Mouse (Mus musculus): ENCODE data around the gene Slc26a10. TPM values are rescaled to one million over a fixed set of nuclear protein-coding genes. Genes with fewer than 3 reads are reported as not detected.

The Slc26a10 gene
- polyA plus RNA-seq, 1 experiment from 2014 or later, result 18.0 TPM

DNA sequence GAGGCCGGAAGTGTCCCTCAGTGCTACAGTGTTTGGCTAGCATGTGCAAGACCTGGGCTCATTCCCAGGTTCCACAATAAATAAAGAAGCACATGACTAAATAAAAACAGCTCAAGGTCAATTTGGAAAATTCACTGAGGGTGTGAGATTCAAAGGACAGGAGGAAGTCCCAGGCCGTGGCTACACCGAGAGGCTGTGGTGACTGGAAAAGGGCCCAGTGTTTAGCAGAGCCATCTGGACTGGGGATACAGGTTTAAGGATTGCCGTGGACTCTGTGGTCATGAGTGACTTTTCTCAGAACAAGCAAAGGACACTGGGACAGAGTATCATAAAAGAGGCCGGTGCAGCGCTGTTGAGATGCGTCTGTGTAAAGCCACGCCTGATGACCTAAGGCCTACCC, 32.8 kb upstream of the Slc26a10 start:
- 88% methylated on average over 8 of the region's 8 CpGs for WGBS
- no peaks in the 10 kb centered on the region for H3K9me3 ChIP-seq
- H3K27me3 ChIP-seq (replicated peaks), result no peaks in the 10 kb centered on the region; the same call in 1 of the 2 replicates
- no peak for ATAC-seq (ENCODE audit: extremely low read depth, insufficient number of reproducible peaks, low FRiP score, low TSS enrichment)
- H3K9ac ChIP-seq, result no peak overlapping the region
- peaks cover 25% of the 10 kb centered on the region for H3K4me1 ChIP-seq
- no peak overlapping the region for H3K27ac ChIP-seq (replicated peaks)
- no peak overlapping the region for H3K4me3 ChIP-seq
- H3K4me2 ChIP-seq, result no peak overlapping the region
- peaks cover 7% of the 10 kb centered on the region for H3K36me3 ChIP-seq

DNA sequence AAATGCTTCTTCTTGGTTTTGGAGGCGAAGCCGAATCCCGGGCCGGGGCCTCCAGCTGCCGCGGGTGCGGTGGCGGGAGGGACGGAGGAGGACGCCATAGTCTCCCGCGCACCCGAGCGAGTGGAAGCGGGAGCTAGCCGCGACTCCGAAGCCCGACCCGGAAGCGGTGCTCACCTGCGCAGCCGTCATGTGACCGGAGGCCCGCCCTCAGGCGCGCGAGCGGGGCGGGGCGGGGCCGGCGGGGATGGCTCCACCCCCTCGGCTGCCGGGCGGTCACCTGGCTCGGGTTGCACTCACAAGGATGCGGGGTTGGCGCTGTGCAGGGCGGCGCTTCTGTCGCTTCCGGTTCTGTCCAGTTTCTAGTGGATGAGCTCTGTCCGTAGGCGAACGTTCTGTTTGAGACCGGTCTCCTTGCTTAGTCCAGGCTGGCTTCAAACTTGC, 31.0 kb upstream of the Slc26a10 start, which contains the start of gene Pip4k2c:
Gene Pip4k2c, minus strand, starts transcription at position 172 of the 441 bp plus-strand sequence.
- under 1% methylated on average over 47 of the region's 47 CpGs for WGBS
- Histone ChIP-seq H3K9me3 (no peaks in the 10 kb centered on the region), H3K36me3 (peaks cover 24% of the 10 kb centered on the region), H3K27me3 (replicated peaks) (no peaks in the 10 kb centered on the region; the same call in 1 of the 2 replicates), H3K9ac (peak within 1 kb of the TSS; percentile 93), H3K4me3 (peak within 1 kb of the TSS; percentile 96), H3K27ac (replicated peaks) (peak within 1 kb of the TSS; percentile 75), H3K4me2 (peak within 1 kb of the TSS; percentile 84), H3K4me1 (peaks cover 25% of the 10 kb centered on the region)
- peak; percentile 97 for ATAC-seq (ENCODE audit: extremely low read depth, insufficient number of reproducible peaks, low FRiP score, low TSS enrichment)

DNA sequence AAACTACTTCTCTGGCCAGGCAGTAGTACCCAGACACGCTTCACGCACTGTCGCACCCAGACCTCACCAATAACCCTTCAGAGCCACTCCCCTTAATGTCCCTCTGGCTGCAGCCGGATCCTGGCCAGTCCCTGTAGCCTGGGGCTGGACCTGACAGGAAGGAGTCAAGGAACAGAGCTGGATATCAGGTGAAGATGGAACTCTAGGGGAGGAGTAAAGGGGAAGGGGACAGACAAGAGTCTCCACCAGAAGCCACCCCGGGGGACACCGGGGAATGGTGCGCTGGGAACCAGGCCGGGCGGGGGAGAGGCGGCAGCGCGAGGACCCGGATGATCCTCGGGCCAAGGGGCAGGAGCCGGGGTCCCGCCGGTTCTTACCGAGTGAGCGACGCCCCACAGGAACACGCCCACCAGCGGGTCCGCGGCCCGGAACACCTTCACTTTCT, 30.5 kb upstream of the Slc26a10 start:
- peak overlapping the region; percentile 75 for H3K27ac ChIP-seq (replicated peaks)
- peaks cover 25% of the 10 kb centered on the region for H3K4me1 ChIP-seq
- peak; percentile 57 for ATAC-seq (ENCODE audit: extremely low read depth, insufficient number of reproducible peaks, low FRiP score, low TSS enrichment)
- peaks cover 27% of the 10 kb centered on the region for H3K36me3 ChIP-seq
- H3K27me3 ChIP-seq (replicated peaks), result no peaks in the 10 kb centered on the region; the same call in 1 of the 2 replicates
- whole genome bisulfite sequencing, result 1% methylated on average over 25 of the region's 25 CpGs
- H3K9ac ChIP-seq, result peak overlapping the region; percentile 93
- H3K9me3 ChIP-seq, result no peaks in the 10 kb centered on the region
- H3K4me2 ChIP-seq, result peak overlapping the region; percentile 84
- H3K4me3 ChIP-seq, result peak overlapping the region; percentile 96

DNA sequence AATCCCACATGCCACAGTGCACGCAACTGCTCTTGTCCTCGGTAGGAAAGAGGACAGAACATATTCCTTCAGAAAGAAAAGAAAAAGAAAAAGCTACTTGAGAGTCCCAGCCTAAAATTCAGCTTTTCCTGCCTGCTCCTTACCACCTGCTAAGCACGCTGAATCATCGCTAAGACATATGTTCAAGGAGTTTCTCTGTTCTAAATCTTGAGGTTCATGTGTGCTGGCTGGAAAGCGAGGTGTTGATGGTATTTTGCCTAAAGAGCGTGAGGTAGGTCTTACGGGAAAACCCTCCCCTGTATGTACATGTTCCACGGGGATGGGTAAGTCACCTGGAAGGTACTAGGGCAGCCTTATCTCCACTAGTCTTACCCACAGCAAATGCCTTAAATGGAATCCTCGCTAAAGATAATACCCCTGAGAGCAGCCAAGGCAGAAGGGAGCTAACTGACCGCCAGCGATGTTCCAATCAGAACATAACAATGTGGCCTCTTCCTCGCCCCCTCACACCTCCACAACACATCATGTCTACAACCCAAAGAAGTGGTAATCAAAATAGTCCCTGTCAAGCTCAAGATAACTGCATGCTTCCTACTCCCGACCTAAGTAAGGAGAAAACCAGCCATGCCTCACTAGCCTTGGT, 29.6 kb upstream of the Slc26a10 start:
- H3K9ac ChIP-seq, result peak overlapping the region; percentile 93
- peaks cover 25% of the 10 kb centered on the region for H3K4me1 ChIP-seq
- H3K27me3 ChIP-seq (replicated peaks), result no peaks in the 10 kb centered on the region; the same call in 1 of the 2 replicates
- WGBS, result 71% methylated on average over 13 of the region's 13 CpGs
- peaks cover 37% of the 10 kb centered on the region for H3K36me3 ChIP-seq
- peak overlapping the region; percentile 84 for H3K4me2 ChIP-seq
- ATAC-seq (ENCODE audit: extremely low read depth, insufficient number of reproducible peaks, low FRiP score, low TSS enrichment), result no peak
- peak overlapping the region; percentile 96 for H3K4me3 ChIP-seq
- H3K27ac ChIP-seq (replicated peaks), result 0 out of 2 replicates have a peak overlapping the region, but pooled peaks have one; percentile 21
- no peaks in the 10 kb centered on the region for H3K9me3 ChIP-seq

DNA sequence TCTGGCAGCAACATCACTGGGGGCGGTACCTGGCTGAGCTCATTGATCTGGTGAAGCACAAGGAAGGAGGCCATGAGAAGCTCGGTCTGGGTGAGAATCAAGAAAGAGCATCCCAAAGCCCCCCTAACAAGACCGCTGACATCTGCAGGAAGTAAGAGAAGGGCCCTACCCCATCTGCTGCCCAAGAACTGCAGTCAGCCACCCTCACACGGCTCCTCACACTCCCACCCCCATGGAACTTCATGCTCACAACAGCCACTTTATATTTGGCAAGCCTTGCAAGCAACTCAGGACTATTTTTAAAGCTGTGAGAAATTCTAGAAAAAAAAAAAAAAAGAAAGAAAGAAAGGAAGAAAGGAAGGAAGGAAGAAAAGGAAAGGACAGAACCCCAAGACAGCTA, 28.5 kb upstream of the Slc26a10 start:
- Histone ChIP-seq H3K36me3 (peaks cover 48% of the 10 kb centered on the region), H3K4me3 (no peak overlapping the region), H3K9me3 (no peaks in the 10 kb centered on the region), H3K27me3 (replicated peaks) (no peaks in the 10 kb centered on the region), H3K9ac (0 out of 2 replicates have a peak overlapping the region, but pooled peaks have one; percentile 50), H3K27ac (replicated peaks) (no peak overlapping the region), H3K4me1 (peaks cover 25% of the 10 kb centered on the region), H3K4me2 (peak overlapping the region; percentile 84)
- no peak for ATAC-seq (ENCODE audit: extremely low read depth, insufficient number of reproducible peaks, low FRiP score, low TSS enrichment)
- 75% methylated on average over 4 of the region's 4 CpGs for WGBS

- H3K4me1 ChIP-seq, result peaks cover 20% of the 10 kb centered on the region
- H3K4me3 ChIP-seq, result 0 out of 2 replicates have a peak overlapping the region, but pooled peaks have one; percentile 8
- H3K36me3 ChIP-seq, result peaks cover 80% of the 10 kb centered on the region
- no peak overlapping the region for H3K9ac ChIP-seq
- ATAC-seq (ENCODE audit: extremely low read depth, insufficient number of reproducible peaks, low FRiP score, low TSS enrichment), result peak; percentile 70; the same call in 1 of the 2 replicates
- no peaks in the 10 kb centered on the region for H3K27me3 ChIP-seq (replicated peaks)
- no peaks in the 10 kb centered on the region for H3K9me3 ChIP-seq
- H3K4me2 ChIP-seq, result peak overlapping the region; percentile 44
- H3K27ac ChIP-seq (replicated peaks), result peak overlapping the region; percentile 65
- WGBS, result 61% methylated on average over 10 of the region's 10 CpGs
These were observed 24.9 kb upstream of the Slc26a10 start for GRCm38 (mm10) chr10:127205373-127205772.

DNA sequence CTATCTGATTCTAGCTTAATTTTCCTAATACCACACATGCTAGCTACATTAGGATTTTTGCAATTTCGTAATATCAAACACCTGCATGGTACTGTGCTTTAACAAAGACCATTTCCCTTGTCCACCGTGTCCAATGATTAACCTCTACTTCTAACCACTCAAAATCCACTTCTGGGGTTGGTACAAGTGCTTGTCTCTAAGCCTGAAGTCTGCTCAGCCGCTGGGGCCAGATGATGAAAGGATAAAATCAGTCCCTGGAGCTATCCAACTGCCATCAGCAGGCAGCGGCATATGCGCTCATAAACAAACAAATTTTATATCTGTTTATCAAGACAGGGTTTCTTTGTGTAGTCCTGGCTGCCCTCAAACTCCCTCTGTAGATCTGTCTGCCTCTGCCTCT, 24.1 kb upstream of the Slc26a10 start:
- Histone ChIP-seq H3K9ac (no peak overlapping the region), H3K4me1 (peaks cover 12% of the 10 kb centered on the region), H3K27me3 (replicated peaks) (no peaks in the 10 kb centered on the region), H3K9me3 (no peaks in the 10 kb centered on the region), H3K4me3 (no peak overlapping the region), H3K27ac (replicated peaks) (peak overlapping the region; percentile 65), H3K36me3 (peaks cover 87% of the 10 kb centered on the region), H3K4me2 (peak overlapping the region; percentile 44)
- WGBS, result 73% methylated on average over 5 of the region's 5 CpGs
- no peak for ATAC-seq (ENCODE audit: extremely low read depth, insufficient number of reproducible peaks, low FRiP score, low TSS enrichment)

- H3K27ac ChIP-seq (replicated peaks), result no peak overlapping the region
- 69% methylated on average over 3 of the region's 3 CpGs for WGBS
- H3K4me1 ChIP-seq, result 0 out of 2 replicates have a peak, but pooled peaks cover 2% of the 10 kb centered on the region
- H3K4me3 ChIP-seq, result no peak overlapping the region
- no peak for ATAC-seq (ENCODE audit: extremely low read depth, insufficient number of reproducible peaks, low FRiP score, low TSS enrichment)
- no peaks in the 10 kb centered on the region for H3K27me3 ChIP-seq (replicated peaks)
- H3K36me3 ChIP-seq, result peaks cover 94% of the 10 kb centered on the region
- H3K9me3 ChIP-seq, result no peaks in the 10 kb centered on the region
- no peak overlapping the region for H3K9ac ChIP-seq
- peak overlapping the region; percentile 31; the same call in 1 of the 2 replicates for H3K4me2 ChIP-seq
These were observed 22.7 kb upstream of the Slc26a10 start for GRCm38 (mm10) chr10:127203106-127203505.

DNA sequence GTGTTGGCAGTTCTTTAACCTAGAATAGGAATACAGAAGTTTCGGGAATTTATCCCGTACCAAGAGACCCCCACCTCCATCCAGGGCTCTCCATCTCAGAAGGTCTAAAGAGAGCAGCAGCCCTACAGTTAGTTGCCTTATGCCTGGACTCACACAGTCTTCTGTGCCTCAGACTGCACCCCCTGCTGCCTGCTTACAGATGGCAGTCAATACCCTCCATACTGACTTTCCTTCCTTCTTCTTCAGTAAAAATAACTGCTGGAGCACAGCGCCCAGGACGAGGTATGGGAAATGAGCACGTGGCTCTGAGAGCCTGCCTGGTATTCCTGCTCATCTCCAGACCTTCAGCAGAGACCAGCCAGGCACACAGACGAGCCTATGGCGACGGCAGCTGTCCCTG, 19.8 kb upstream of the Slc26a10 start:
- H3K27ac ChIP-seq (replicated peaks), result no peak overlapping the region
- H3K4me3 ChIP-seq, result no peak overlapping the region
- peaks cover 17% of the 10 kb centered on the region for H3K4me1 ChIP-seq
- no peaks in the 10 kb centered on the region for H3K27me3 ChIP-seq (replicated peaks)
- H3K9me3 ChIP-seq, result no peaks in the 10 kb centered on the region
- 78% methylated on average over 8 of the region's 8 CpGs for WGBS
- no peak for ATAC-seq (ENCODE audit: extremely low read depth, insufficient number of reproducible peaks, low FRiP score, low TSS enrichment)
- H3K9ac ChIP-seq, result no peak overlapping the region
- no peak overlapping the region for H3K4me2 ChIP-seq
- peaks cover 78% of the 10 kb centered on the region for H3K36me3 ChIP-seq

- Histone ChIP-seq H3K4me1 (peaks cover 24% of the 10 kb centered on the region), H3K4me3 (no peak overlapping the region), H3K9me3 (no peaks in the 10 kb centered on the region), H3K36me3 (peaks cover 70% of the 10 kb centered on the region), H3K27me3 (replicated peaks) (no peaks in the 10 kb centered on the region), H3K4me2 (no peak overlapping the region), H3K9ac (no peak overlapping the region), H3K27ac (replicated peaks) (no peak overlapping the region)
- no peak for ATAC-seq (ENCODE audit: extremely low read depth, insufficient number of reproducible peaks, low FRiP score, low TSS enrichment)
- WGBS, result 84% methylated on average over 11 of the region's 11 CpGs
These were observed 19.0 kb upstream of the Slc26a10 start for GRCm38 (mm10) chr10:127199474-127199873.

DNA sequence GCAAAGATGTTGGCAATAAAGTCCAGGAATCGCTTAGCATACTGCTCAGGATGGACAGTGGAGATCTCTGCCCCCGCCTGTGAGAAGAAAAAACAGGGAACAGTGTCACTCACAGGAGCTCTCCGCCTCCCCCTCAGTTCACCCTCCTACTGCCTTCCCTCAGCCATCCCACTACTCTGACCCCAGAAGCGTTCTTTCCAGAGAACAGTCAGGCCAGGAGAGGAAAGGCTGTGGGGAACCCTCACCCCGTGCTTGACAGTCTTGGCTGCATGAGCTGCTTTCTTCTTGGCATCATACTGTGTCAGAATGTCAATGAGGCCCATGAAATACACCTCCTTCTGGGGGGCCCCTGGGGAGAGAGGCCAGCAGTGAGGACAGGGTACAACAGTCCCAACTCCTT, 18.6 kb upstream of the Slc26a10 start:
- Histone ChIP-seq H3K9ac (no peak overlapping the region), H3K27ac (replicated peaks) (no peak overlapping the region), H3K4me2 (no peak overlapping the region), H3K36me3 (peaks cover 66% of the 10 kb centered on the region), H3K4me1 (peaks cover 27% of the 10 kb centered on the region), H3K27me3 (replicated peaks) (no peaks in the 10 kb centered on the region), H3K9me3 (no peaks in the 10 kb centered on the region), H3K4me3 (no peak overlapping the region)
- ATAC-seq (ENCODE audit: extremely low read depth, insufficient number of reproducible peaks, low FRiP score, low TSS enrichment), result no peak
- 63% methylated on average over 5 of the region's 5 CpGs for WGBS

- Histone ChIP-seq H3K9ac (no peak overlapping the region), H3K4me1 (peaks cover 27% of the 10 kb centered on the region), H3K9me3 (no peaks in the 10 kb centered on the region), H3K36me3 (peaks cover 62% of the 10 kb centered on the region), H3K27me3 (replicated peaks) (no peaks in the 10 kb centered on the region), H3K4me2 (no peak overlapping the region), H3K27ac (replicated peaks) (no peak overlapping the region), H3K4me3 (no peak overlapping the region)
- ATAC-seq (ENCODE audit: extremely low read depth, insufficient number of reproducible peaks, low FRiP score, low TSS enrichment), result no peak
- 53% methylated on average over 2 of the region's 2 CpGs for WGBS
These were observed 18.0 kb upstream of the Slc26a10 start for GRCm38 (mm10) chr10:127198492-127198891.

Measured in heart, embryonic 13.5 days (tissue).